Mouse (Mus musculus): Measurements from ENCODE around the gene Tgif1. TPM values are rescaled to one million over a fixed set of nuclear protein-coding genes. Genes with fewer than 3 reads are reported as not detected.
"Not testable (repeated sequence)": the region's sequence is repeated elsewhere in the genome, so short reads cannot be mapped to it uniquely, and the experiment has no call there.

Tgif1 gene
- polyA plus RNA-seq, 1 experiment from 2014 or later: 58.9 TPM

DNA sequence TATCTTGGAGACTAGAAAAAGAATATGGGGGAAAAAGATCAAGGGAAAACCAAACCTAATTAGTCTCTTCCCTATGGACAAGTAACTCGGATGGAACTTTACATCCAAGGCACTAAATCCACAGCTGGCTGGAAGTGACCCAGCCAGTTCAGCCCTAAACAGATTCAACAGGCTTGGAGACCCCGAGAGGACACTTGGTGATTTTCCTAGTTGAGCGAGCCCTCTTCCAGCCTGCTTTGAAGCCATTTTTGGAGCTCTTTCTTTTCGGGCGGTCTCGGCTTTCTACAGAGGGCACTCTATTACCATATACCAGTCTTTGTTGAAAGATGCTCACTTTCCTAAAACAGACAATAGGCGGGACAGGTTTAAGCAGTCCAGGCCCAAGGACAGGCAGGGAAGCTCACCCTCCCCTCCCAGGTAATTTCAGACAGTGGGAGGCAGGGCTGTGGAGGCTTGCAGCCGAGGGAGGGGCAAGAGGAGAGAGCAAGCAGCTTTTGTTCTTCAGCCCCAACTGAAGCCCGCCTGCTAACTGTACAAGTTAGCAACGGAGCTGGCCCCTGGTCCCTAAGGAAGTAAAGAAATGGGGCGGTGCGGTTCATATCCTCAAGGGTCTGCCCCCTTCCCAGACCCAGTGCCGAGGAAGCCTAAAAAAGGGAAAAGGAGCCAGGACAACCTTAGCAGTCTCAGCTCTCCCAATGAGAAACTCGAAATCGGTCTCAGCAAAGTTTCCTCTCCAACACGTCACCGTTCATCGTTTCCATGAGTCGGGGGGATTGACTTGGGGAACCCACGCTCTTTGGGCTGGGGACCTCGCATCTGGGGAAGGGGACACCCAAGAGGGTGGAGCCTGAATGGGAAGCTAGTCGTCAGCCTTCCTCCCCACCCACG, 4.6 kb downstream of the Tgif1 start:
- Histone ChIP-seq H3K4me3 (peak overlapping the region; percentile 70), H3K36me3 (peaks cover 20% of the 10 kb centered on the region), H3K27ac (replicated peaks) (peak overlapping the region; percentile 91), H3K4me1 (peaks cover 32% of the 10 kb centered on the region), H3K27me3 (peaks cover 11% of the 10 kb centered on the region; the same call in 1 of the 2 replicates), H3K4me2 (replicated peaks) (peak overlapping the region; percentile 90), H3K9ac (replicated peaks) (peak overlapping the region; percentile 73), H3K9me3 (no peaks in the 10 kb centered on the region)
- under 1% methylated on average over 23 of the region's 23 CpGs for WGBS
- peak; percentile 5 for ATAC-seq (ENCODE audit: low FRiP score, low read depth)

DNA sequence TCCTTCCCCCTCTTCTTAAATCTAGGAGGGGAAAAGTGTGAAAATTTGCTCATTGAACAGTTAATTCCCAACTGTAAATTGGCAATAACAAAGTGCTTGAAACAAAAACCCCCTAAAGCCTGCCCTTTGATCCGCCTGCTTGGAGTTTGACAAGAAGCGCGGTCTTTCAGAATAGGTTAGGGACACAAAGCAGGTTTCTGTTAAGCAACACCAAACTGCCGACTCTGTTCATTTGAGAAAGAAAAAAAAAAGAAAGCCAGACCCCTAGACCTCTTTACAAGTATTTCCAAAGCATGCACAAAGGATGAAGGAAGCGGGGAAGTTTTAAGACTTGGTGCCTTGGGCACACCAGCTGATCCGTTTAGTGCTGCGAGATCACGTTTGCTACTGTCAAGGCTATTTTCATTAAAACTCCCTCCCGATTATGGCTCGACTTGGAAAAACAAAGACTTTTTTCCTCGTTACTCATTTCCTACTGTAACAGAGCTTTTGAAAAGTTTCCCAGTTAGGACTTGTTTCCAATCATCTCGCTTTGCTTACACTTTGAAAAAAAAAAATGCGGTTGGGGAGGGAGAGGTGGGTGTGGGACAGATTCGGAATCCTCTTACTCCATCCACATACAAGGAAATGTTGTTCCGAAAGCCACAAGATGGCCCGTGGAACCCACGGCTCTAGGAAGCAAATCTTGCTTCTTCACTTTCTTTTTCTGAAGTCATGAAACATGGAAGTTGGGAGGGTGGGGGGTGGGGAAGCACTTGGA, 5.4 kb downstream of the Tgif1 start:
- ATAC-seq (ENCODE audit: low FRiP score, low read depth): no peak
- WGBS: under 1% methylated on average over 17 of the region's 17 CpGs
- H3K9me3 ChIP-seq: no peaks in the 10 kb centered on the region
- H3K27ac ChIP-seq (replicated peaks): peak overlapping the region; percentile 91
- H3K4me3 ChIP-seq: peak overlapping the region; percentile 70
- H3K27me3 ChIP-seq: peaks cover 11% of the 10 kb centered on the region; the same call in 1 of the 2 replicates
- H3K9ac ChIP-seq (replicated peaks): peak overlapping the region; percentile 73
- peak overlapping the region; percentile 90 for H3K4me2 ChIP-seq (replicated peaks)
- H3K4me1 ChIP-seq: peaks cover 32% of the 10 kb centered on the region
- peaks cover 28% of the 10 kb centered on the region for H3K36me3 ChIP-seq

DNA sequence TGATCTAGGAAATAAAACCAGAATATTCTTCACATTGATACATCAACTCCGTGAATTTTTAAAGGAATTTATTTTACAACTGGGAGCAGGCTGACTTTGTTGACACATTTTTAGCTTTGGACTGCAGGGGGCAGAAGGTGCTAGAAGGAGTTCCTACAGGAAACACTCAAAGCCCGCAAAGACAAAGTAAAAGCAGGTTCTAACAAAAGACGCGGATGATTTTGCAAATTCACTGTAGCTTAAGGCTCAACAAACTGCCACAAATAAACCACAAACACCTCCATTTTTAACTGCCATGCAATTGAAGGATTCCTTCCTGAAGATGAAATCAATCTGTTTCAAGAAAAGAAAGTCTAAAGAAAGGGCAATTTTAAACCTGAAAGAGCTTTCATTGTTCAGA, 6.3 kb downstream of the Tgif1 start:
- H3K4me2 ChIP-seq (replicated peaks): no peak overlapping the region; the same call in 1 of the 2 replicates
- H3K9ac ChIP-seq (replicated peaks): peak overlapping the region; percentile 35
- H3K27me3 ChIP-seq: peaks cover 11% of the 10 kb centered on the region; the same call in 1 of the 2 replicates
- H3K4me1 ChIP-seq: peaks cover 32% of the 10 kb centered on the region
- peaks cover 32% of the 10 kb centered on the region for H3K36me3 ChIP-seq
- no peak overlapping the region for H3K27ac ChIP-seq (replicated peaks)
- 2% methylated on average over 4 of the region's 4 CpGs for WGBS
- H3K4me3 ChIP-seq: no peak overlapping the region
- H3K9me3 ChIP-seq: no peaks in the 10 kb centered on the region
- no peak for ATAC-seq (ENCODE audit: low FRiP score, low read depth)

DNA sequence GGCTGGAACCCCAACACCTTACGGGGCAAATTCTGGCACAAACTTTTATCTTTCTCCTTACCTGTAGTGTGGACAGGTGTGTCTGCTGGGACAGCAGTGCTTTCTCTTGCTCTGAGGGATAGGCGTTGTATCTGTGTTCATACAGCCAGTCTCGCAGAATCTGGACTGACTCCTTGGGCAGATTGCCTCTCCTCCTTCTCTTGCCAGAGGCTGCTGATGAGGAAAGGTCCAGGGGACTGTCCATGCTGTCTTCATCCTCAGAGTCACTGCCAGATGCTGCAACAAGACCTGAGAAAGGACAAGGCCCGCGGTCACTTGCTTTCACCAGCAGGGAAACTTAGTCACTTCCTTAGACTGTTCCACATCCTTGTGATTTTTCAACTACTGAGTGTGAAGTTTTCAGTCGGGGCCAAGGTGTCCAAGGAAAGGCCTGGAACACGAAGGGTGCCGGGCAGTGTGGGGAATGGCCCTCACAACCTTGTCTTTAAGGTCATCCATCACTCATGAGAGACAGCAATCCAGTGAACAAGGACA, 7.2 kb downstream of the Tgif1 start:
- Histone ChIP-seq H3K4me2 (replicated peaks) (no peak overlapping the region), H3K4me1 (peaks cover 26% of the 10 kb centered on the region), H3K9me3 (no peaks in the 10 kb centered on the region), H3K27ac (replicated peaks) (no peak overlapping the region), H3K36me3 (peaks cover 40% of the 10 kb centered on the region), H3K9ac (replicated peaks) (no peak overlapping the region), H3K27me3 (peaks cover 6% of the 10 kb centered on the region; the same call in 1 of the 2 replicates), H3K4me3 (no peak overlapping the region)
- WGBS: 85% methylated on average over 8 of the region's 8 CpGs
- ATAC-seq (ENCODE audit: low FRiP score, low read depth): no peak

DNA sequence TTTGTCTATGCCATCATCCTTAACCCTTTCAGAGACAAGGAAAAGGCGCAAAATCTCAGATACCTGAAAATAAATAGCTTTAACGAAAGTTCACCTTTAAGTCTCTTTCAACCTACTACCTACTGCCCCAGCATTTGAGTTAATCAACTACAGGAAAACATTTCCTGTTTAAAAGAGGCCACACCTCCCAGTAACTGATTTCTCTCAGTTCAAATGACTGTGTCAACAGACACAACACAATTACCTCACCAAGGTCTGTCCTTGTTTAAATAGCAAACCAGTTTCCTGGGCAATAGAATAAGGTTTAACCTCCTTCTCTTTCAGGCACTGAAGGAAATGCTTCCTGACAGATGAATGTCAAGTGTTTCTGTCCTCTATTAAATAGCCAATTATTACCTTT, 7.8 kb downstream of the Tgif1 start:
- Histone ChIP-seq H3K9me3 (no peaks in the 10 kb centered on the region), H3K27me3 (peaks cover 4% of the 10 kb centered on the region; the same call in 1 of the 2 replicates), H3K4me1 (peaks cover 25% of the 10 kb centered on the region), H3K4me2 (replicated peaks) (no peak overlapping the region), H3K9ac (replicated peaks) (no peak overlapping the region), H3K4me3 (no peak overlapping the region), H3K27ac (replicated peaks) (no peak overlapping the region), H3K36me3 (peaks cover 40% of the 10 kb centered on the region)
- no peak for ATAC-seq (ENCODE audit: low FRiP score, low read depth)
- 90% methylated on average over 2 of the region's 2 CpGs for WGBS

DNA sequence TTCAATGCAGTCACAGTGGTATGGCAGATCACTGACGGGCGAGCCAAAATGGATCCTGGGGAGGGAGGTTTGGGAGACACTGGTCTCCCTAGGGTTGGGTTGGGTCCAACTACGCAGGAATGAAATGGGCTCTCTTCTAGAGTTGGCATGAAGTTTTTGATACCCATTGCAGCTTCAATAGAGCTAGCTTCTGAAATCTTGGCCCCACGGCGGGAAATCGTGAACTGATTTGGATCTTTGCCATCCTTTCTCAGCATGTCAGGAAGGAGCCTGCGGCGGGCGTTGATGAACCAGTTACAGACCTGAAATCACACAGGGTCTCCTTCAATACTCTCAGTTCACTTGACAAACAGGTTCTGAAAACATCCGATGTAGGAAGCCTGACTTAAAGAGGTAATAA, 8.4 kb downstream of the Tgif1 start:
- 91% methylated on average over 10 of the region's 10 CpGs for WGBS
- no peak overlapping the region for H3K27ac ChIP-seq (replicated peaks)
- H3K9ac ChIP-seq (replicated peaks): no peak overlapping the region
- H3K4me2 ChIP-seq (replicated peaks): no peak overlapping the region
- peaks cover 21% of the 10 kb centered on the region for H3K4me1 ChIP-seq
- no peak for ATAC-seq (ENCODE audit: low FRiP score, low read depth)
- H3K27me3 ChIP-seq: no peaks in the 10 kb centered on the region
- H3K36me3 ChIP-seq: peaks cover 40% of the 10 kb centered on the region
- no peaks in the 10 kb centered on the region for H3K9me3 ChIP-seq
- H3K4me3 ChIP-seq: no peak overlapping the region

DNA sequence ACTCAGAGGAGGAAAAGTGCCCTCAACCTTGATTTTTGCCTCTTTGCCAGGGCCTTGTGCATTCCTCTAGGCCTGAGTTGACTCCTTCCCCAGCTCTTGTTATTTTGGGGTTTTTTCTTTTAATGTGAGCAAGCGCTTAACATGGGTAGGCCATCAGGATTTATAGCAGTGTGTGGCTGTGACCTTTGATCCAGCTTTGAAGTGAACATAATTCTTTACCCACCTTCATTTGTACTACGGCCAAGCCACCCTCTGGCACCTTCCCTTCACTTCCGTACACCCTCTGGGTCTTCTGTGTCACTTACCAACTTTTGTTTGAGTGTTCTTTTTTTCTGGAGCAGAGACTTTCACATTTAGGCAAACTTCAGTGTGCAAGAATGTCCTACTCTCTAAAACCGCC, 10.1 kb downstream of the Tgif1 start:
- no peaks in the 10 kb centered on the region for H3K27me3 ChIP-seq
- ATAC-seq (ENCODE audit: low FRiP score, low read depth): no peak
- no peak overlapping the region for H3K9ac ChIP-seq (replicated peaks)
- H3K9me3 ChIP-seq: no peaks in the 10 kb centered on the region
- H3K4me2 ChIP-seq (replicated peaks): no peak overlapping the region
- peaks cover 8% of the 10 kb centered on the region; the same call in 1 of the 2 replicates for H3K4me1 ChIP-seq
- H3K27ac ChIP-seq (replicated peaks): no peak overlapping the region
- no peak overlapping the region for H3K4me3 ChIP-seq
- peaks cover 40% of the 10 kb centered on the region for H3K36me3 ChIP-seq
- WGBS: 87% methylated on average over 4 of the region's 4 CpGs

DNA sequence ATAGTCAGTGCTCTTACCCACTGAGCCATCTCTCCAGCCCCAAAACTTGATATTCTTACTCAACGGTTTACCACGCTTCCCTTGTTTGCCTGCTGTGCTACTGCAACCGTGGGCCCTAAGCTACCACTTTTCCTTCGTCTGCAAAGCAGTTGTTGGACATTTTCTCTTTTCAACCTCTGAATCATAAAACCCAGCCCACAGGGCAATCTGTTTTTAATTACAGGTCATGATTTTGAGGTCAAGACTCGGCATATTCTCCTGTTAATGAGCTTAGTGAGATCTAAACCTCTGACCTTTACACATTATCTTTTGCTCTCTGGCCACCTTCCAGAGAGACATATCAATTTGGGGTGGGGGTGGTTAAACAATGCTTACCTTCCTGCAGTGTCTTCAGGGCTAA, 14.8 kb downstream of the Tgif1 start:
- no peaks in the 10 kb centered on the region for H3K9me3 ChIP-seq
- ATAC-seq (ENCODE audit: low FRiP score, low read depth): no peak
- peaks cover 18% of the 10 kb centered on the region for H3K36me3 ChIP-seq
- H3K27ac ChIP-seq (replicated peaks): no peak overlapping the region
- H3K4me2 ChIP-seq (replicated peaks): no peak overlapping the region
- peaks cover 7% of the 10 kb centered on the region for H3K27me3 ChIP-seq
- H3K9ac ChIP-seq (replicated peaks): no peak overlapping the region
- WGBS: 60% methylated on average over 5 of the region's 5 CpGs
- no peak overlapping the region for H3K4me3 ChIP-seq
- H3K4me1 ChIP-seq: peaks cover 15% of the 10 kb centered on the region

DNA sequence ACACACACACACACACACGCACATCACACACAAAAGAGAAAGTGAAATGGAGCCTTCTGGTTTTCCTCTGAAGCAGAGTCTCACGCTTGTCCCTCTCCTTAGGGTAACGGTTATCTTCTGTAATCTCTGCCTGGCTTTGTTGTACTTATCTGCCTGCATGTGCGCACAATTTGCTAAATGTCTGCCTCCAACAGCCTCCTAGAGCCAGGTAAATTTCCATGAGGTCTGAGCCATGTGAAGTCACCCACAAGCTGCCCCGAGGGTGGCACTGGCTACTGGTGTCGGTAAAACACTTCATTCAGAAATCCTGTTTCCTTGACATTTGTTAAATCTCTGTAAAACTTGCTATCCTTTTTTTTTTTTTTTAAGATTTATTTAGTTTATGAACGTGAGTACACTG, 15.3 kb downstream of the Tgif1 start:
- ATAC-seq (ENCODE audit: low FRiP score, low read depth): no peak
- Histone ChIP-seq H3K27me3 (peaks cover 12% of the 10 kb centered on the region), H3K9me3 (no peaks in the 10 kb centered on the region), H3K9ac (replicated peaks) (no peak overlapping the region), H3K27ac (replicated peaks) (no peak overlapping the region), H3K4me3 (no peak overlapping the region), H3K4me1 (peaks cover 15% of the 10 kb centered on the region), H3K4me2 (replicated peaks) (no peak overlapping the region), H3K36me3 (peaks cover 13% of the 10 kb centered on the region)
- whole genome bisulfite sequencing: 91% methylated on average over 7 of the region's 7 CpGs

DNA sequence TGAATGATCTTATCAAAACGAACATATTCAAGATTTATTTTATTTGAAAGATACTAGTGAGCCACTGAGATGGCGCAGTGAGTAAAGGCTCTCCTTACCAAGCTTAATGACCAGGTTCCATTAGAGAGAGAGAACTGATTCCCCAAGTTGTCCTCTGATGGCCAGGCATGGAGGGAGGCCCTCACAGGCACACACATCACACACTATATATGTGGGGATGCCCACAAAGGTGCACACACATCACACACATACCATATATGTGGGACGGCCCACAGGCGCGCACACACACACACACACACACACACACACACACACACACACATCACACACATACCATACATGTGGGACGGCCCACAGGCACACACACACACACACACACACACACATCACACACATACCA, 15.9 kb downstream of the Tgif1 start:
- H3K9me3 ChIP-seq; H3K9ac ChIP-seq (replicated peaks); H3K4me2 ChIP-seq (replicated peaks); H3K4me3 ChIP-seq; H3K36me3 ChIP-seq; ATAC-seq (ENCODE audit: low FRiP score, low read depth); H3K27ac ChIP-seq (replicated peaks): not testable (repeated sequence)
- 88% methylated on average over 5 of the region's 6 CpGs for WGBS
- H3K27me3 ChIP-seq: peaks cover 15% of the 10 kb centered on the region
- H3K4me1 ChIP-seq: peaks cover 15% of the 10 kb centered on the region

DNA sequence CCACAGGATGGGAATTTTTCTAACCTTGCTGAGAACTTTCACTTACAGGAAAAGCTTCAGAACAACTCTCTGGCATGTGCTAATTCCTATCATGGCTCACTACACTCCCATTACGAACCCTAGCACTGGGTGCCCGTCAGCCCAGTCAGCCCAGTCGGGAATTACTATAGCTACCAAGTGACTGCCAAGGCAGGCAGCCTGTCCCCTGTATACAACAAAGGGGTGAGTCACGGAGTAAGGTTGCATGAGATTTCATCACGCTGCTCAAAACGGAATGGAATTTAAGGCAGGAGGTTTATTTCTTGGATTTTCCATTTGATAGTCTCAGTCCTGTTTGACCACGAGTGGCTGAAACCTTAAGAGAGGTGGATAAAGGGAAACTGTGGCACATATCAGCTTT, 16.5 kb downstream of the Tgif1 start:
- H3K36me3 ChIP-seq: peaks cover 5% of the 10 kb centered on the region; the same call in 1 of the 2 replicates
- H3K27me3 ChIP-seq: peaks cover 20% of the 10 kb centered on the region
- no peak overlapping the region for H3K4me3 ChIP-seq
- no peaks in the 10 kb centered on the region for H3K9me3 ChIP-seq
- no peak overlapping the region for H3K4me2 ChIP-seq (replicated peaks)
- H3K4me1 ChIP-seq: peaks cover 15% of the 10 kb centered on the region
- WGBS: 31% methylated on average over 7 of the region's 7 CpGs
- ATAC-seq (ENCODE audit: low FRiP score, low read depth): no peak
- H3K9ac ChIP-seq (replicated peaks): no peak overlapping the region
- H3K27ac ChIP-seq (replicated peaks): no peak overlapping the region
